ENCODE assay signal across 9 mouse cellular contexts in the genomic region with DNA sequence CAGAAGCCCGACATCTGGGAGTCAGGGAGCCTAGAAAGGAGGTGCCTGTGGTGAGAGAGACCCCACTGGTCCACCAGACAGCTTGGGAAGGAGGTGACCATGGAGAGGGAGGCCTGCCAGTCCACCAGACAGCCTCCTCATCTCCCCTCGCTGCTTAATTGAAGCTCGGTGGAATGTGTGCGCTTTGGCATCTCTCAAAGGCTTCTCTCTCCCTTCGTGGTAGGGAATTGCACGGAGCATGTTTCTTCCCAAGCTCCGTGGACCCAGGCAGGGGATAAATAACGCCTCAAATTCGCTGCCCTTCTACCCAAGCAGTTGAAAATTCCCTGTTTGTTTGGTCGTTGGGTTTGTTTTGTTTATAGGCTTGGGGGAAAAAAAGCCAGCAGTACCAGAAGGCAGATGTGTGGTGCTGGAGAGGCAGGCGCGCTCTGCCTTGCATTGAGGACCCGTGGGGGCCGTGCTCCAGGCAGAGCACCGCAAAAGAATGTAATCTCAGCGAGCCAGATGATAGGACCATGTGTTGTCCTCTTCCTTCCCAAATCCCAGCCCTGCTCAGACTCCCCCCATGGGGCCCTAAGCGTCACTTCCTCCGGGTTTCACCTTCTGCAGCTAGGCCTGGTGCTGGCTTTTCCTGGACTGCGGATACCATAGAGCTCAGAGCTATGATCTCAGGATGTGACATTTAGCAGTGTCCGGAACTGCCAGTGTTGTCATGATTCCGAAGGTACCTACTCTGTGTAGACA. TPM values are rescaled to one million over a fixed set of nuclear protein-coding genes. Genes with fewer than 3 reads are reported as not detected.
DNase-seq lines count a peak whose midpoint lies in the region; ATAC-seq and TF ChIP-seq lines count a peak whose summit lies in the region.
"Had no signal": no experiment of that assay in that cellular context is flagged by ENCODE, and none has a peak within 500 bp of the region (broad histone marks: within the 10 kb centered on the region; RNA-seq: fewer than 3 reads in every experiment).

No protein-coding gene starts in this region.

- H3K27me3 ChIP-seq in embryonic facial prominence, embryonic 14.5 days (replicated peaks; ENCODE audit: control insufficient read depth, insufficient read depth, low read length): no peaks in the 10 kb centered on the region
- H3K27me3 ChIP-seq in heart, postnatal 0 days (ENCODE audit: control insufficient read depth, insufficient read depth, low read length): no peaks in the 10 kb centered on the region
- H3K27me3 ChIP-seq: Patski had no signal

- peak; percentile 38; the same call in 1 of the 2 replicates for ATAC-seq in embryonic facial prominence, embryonic 14.5 days (ENCODE audit: low read depth)
- peak; percentile 88 for ATAC-seq in heart, postnatal 0 days (ENCODE audit: insufficient read depth, low read depth)
- ATAC-seq: Patski had no signal

- H3K4me2 ChIP-seq in embryonic facial prominence, embryonic 14.5 days (ENCODE audit: low read depth, low read length): peak overlapping the region; percentile 5; the same call in 1 of the 2 replicates
- peak overlapping the region; percentile 17 for H3K4me2 ChIP-seq in heart, postnatal 0 days (ENCODE audit: low read depth, low read length)

- H3K4me1 ChIP-seq in embryonic facial prominence, embryonic 14.5 days (ENCODE audit: control insufficient read depth, insufficient read depth, low read length): no peaks in the 10 kb centered on the region
- no peaks in the 10 kb centered on the region for H3K4me1 ChIP-seq in heart, postnatal 0 days (ENCODE audit: control insufficient read depth, insufficient read depth)

- intact Hi-C loops in left cerebral cortex, postnatal 25 days (cut with DNase I): loop anchor here (10.0 kb wide), 1 partner anchor 448 kb away; no protein-coding TSS in a partner anchor

- no peak overlapping the region for H3K4me3 ChIP-seq in embryonic facial prominence, embryonic 14.5 days (ENCODE audit: low read depth, low read length)
- H3K4me3 ChIP-seq in heart, postnatal 0 days (ENCODE audit: low read depth, low read length): no peak overlapping the region
- H3K4me3 ChIP-seq: erythroblast, embryonic 14.5 days had no signal

- no peak for TF ChIP-seq CTCF in heart, postnatal 0 days (IDR thresholded peaks at IDR 0.05; ENCODE audit: low read depth)

- TF ChIP-seq EP300 in heart, postnatal 0 days (IDR thresholded peaks at IDR 0.05; ENCODE audit: low read depth): no peak

- no peaks in the 10 kb centered on the region for H3K9me3 ChIP-seq in embryonic facial prominence, embryonic 14.5 days (ENCODE audit: control insufficient read depth, low read length)
- H3K9me3 ChIP-seq in heart, postnatal 0 days (replicated peaks; ENCODE audit: control insufficient read depth, low read length): no peaks in the 10 kb centered on the region

- DNase-seq in adrenal gland, postnatal 36 days: peak; percentile 22 to 57
- DNase-seq in embryonic facial prominence, embryonic 14.5 days (ENCODE audit: low spot score): peak; percentile 55
- DNase-seq in heart, postnatal 0 days (ENCODE audit: low spot score): peak; percentile 40
- DNase-seq in kidney, postnatal 14 days: peak; percentile 43
- no peak for DNase-seq in right cerebral cortex, adult 2 months (ENCODE audit: low spot score in 2 of 2)
- no peak for DNase-seq in left cerebral cortex, postnatal 25 days (ENCODE audit: low spot score in 2 of 2)
- no peak for DNase-seq in frontal cortex, postnatal 14 days (ENCODE audit: low spot score in 2 of 2)

- H3K9ac ChIP-seq in embryonic facial prominence, embryonic 14.5 days (ENCODE audit: low read depth, low read length): no peak overlapping the region
- no peak overlapping the region for H3K9ac ChIP-seq in heart, postnatal 0 days (replicated peaks; ENCODE audit: low read depth, low read length)

- H3K36me3 ChIP-seq in embryonic facial prominence, embryonic 14.5 days (ENCODE audit: control insufficient read depth, insufficient read depth, low read length): 0 out of 2 replicates have a peak, but pooled peaks cover 9% of the 10 kb centered on the region
- H3K36me3 ChIP-seq in heart, postnatal 0 days (replicated peaks; ENCODE audit: control insufficient read depth, insufficient read depth, low read length): 0 out of 2 replicates have a peak, but pooled peaks cover 5% of the 10 kb centered on the region

- WGBS in embryonic facial prominence, embryonic 14.5 days: 56% methylated on average over 21 of the region's 21 CpGs
- 48% methylated on average over 21 of the region's 21 CpGs for WGBS in heart, postnatal 0 days

- H3K27ac ChIP-seq in embryonic facial prominence, embryonic 14.5 days (replicated peaks; ENCODE audit: low read depth, low read length): peak overlapping the region; percentile 57
- H3K27ac ChIP-seq in heart, postnatal 0 days (ENCODE audit: low read depth): 0 out of 2 replicates have a peak overlapping the region, but pooled peaks have one; percentile 26

RNA-seq across cellular contexts. Expression of gene Rbm19, which starts 40.1 kb away (rescaled TPM):
- 10 to 100 TPM; 24.2 to 24.8 TPM for total RNA-seq in adrenal gland, postnatal 36 days (2021)
- 14.4 and 18.7 TPM in 2 replicates for polyA plus RNA-seq in embryonic facial prominence, embryonic 14.5 days (2014; fragmentation: Nextera tagmentation; extraction: Ambion mirVana)
- 19.5 and 20.8 TPM in 2 replicates for total RNA-seq in heart, postnatal 0 days (2014; rRNA removed; ENCODE audit: low replicate concordance)
- polyA plus RNA-seq in heart, postnatal 0 days (2015; fragmentation: Nextera tagmentation; extraction: Ambion mirVana): 10.2 and 10.8 TPM in 2 replicates
- 10 to 100 TPM; 20.1 to 24.7 TPM for total RNA-seq in left cerebral cortex, postnatal 25 days (2021)

Comparison
In these comparisons a context has a peak if more than half of its experiments do, and no peak if none do; other contexts are left out.
1. DNase-seq: peak in adrenal gland, postnatal 36 days (2 of 2), embryonic facial prominence, embryonic 14.5 days (single experiment), heart, postnatal 0 days (single experiment) and kidney, postnatal 14 days (single experiment); none in right cerebral cortex, adult 2 months (0 of 2), left cerebral cortex, postnatal 25 days (0 of 2) and frontal cortex, postnatal 14 days (0 of 2).